Mouse (Mus musculus) heart, adult 2 months (tissue): ENCODE results near the gene Svbp. TPM values are rescaled to one million over a fixed set of nuclear protein-coding genes. Genes with fewer than 3 reads are reported as not detected.

Source experiments
- DNase-seq, 2 experiments: peaks; one replicate each; pipeline ENCODE4 v3.0.0; 2021
- H3K27ac ChIP-seq: fragments of 200-600 bp; 2 replicates; pipeline ENCODE4 v1.8.1; 2022
- H3K27me3 ChIP-seq: fragments of 200-500 bp; 2 replicates; pipeline ENCODE4 v1.6.1; 2012; ENCODE audit warnings: mild to moderate bottlenecking, low read length, inconsistent platforms, mixed read lengths; ENCODE audit not compliant: control insufficient read depth, insufficient read depth
- H3K36me3 ChIP-seq: fragments of 200-500 bp; 2 replicates; pipeline ENCODE4 v1.6.1; 2012; ENCODE audit warnings: low read length, inconsistent platforms; ENCODE audit not compliant: control insufficient read depth, insufficient read depth
- H3K4me1 ChIP-seq: fragments of 200-500 bp; 2 replicates; pipeline ENCODE4 v1.6.1; 2011; ENCODE audit warnings: low read length; ENCODE audit not compliant: control insufficient read depth, insufficient read depth
- H3K4me3 ChIP-seq: fragments of 200-600 bp; 2 replicates; pipeline ENCODE4 v1.8.1; 2022
- H3K79me2 ChIP-seq: fragments of 200-500 bp; replicated peaks from 2 replicates; pipeline ENCODE4 v1.6.1; 2012; ENCODE audit warnings: mild to moderate bottlenecking, inconsistent platforms, low read length, moderate library complexity, mixed read lengths; ENCODE audit not compliant: control insufficient read depth, insufficient read depth
- H3K9ac ChIP-seq: fragments of 200-500 bp; 2 replicates; pipeline ENCODE4 v1.6.1; 2012; ENCODE audit warnings: low read depth, mild to moderate bottlenecking, control low read depth, inconsistent platforms, low read length, mixed read lengths
- CTCF ChIP-seq: fragments of 200-600 bp; IDR thresholded peaks from 2 replicates; pipeline ENCODE4 v1.8.1; 2022; ENCODE audit warnings: antibody characterized with exemption, mild to moderate bottlenecking, moderate library complexity
- EP300 ChIP-seq: fragments of 200-500 bp; IDR thresholded peaks from 2 replicates; pipeline ENCODE4 v1.6.1; 2011; ENCODE audit warnings: low read depth, low read length, control low read depth; ENCODE audit not compliant: insufficient read depth
- POLR2A ChIP-seq: fragments of 200-500 bp; IDR thresholded peaks from 2 replicates; pipeline ENCODE4 v1.6.1; 2011; ENCODE audit warnings: mild to moderate bottlenecking, low read depth, low read length, control low read depth; ENCODE audit not compliant: insufficient read depth
- WGBS: fragments of 180-500 bp; shearing (Covaris S2); methylation state at CpG from one replicate; pipeline ENCODE4 v1.1.7; 2018; 5-methylcytosine and 5-hydroxymethylcytosine counted together
- intact Hi-C: fragments of 180-260 bp; cut with DNase I; formaldehyde crosslinking; loops from one replicate; pipeline ENCODE4 v1.15.1; 2025
- polyA plus RNA-seq: library from polyadenylated mRNA; depleted of rRNA; stranded (reverse); fragments of >200 nt; gene quantifications from 2 replicates; pipeline ENCODE4 v1.2.3, GENCODE M21; 2012; rRNA removed
- total RNA-seq, 2 experiments: library from RNA; stranded (reverse); gene quantifications; 2 replicates each; pipeline ENCODE4 v1.2.3; 2021

The Svbp gene
- total and polyA plus RNA-seq, 3 experiments, result 13.6 to 20.3 (median 17.5) TPM

GRCm38 (mm10) chr4:119245556-119245955 lies 50.5 kb downstream of the Svbp start:
- Histone ChIP-seq H3K4me3 (no peak overlapping the region), H3K9ac (no peak overlapping the region; the same call in 1 of the 2 replicates), H3K27me3 (no peaks in the 10 kb centered on the region), H3K79me2 (no peaks in the 10 kb centered on the region), H3K36me3 (no peaks in the 10 kb centered on the region), H3K4me1 (peaks cover 4% of the 10 kb centered on the region), H3K27ac (no peak overlapping the region)
- WGBS, result 34% methylated on average over 7 of the region's 7 CpGs
- TF ChIP-seq EP300, result no peak
- no peak for TF ChIP-seq POLR2A
- no peak for TF ChIP-seq CTCF
- DNase-seq, result peak in 1 of 2 experiments; percentile 57
- intact Hi-C loops, result loop anchor here (5.0 kb wide), 5 partner anchors 77 to 422 kb away; partner anchors contain the start of genes Foxj3, Frg2f1, Ppcs and Ppih

GRCm38 (mm10) chr4:119245961-119246360 lies 50.9 kb downstream of the Svbp start:
- no peak overlapping the region; the same call in 1 of the 2 replicates for H3K9ac ChIP-seq
- H3K36me3 ChIP-seq, result no peaks in the 10 kb centered on the region
- TF ChIP-seq POLR2A (no peak), CTCF (no peak), EP300 (no peak)
- 81% methylated on average over 9 of the region's 9 CpGs for WGBS
- intact Hi-C loops, result loop anchor here (2.0 to 5.0 kb wide), 8 partner anchors 29 to 421 kb away; partner anchors contain the start of genes Foxj3, Frg2f1, Ppcs and Ppih
- no peaks in the 10 kb centered on the region for H3K27me3 ChIP-seq
- no peaks in the 10 kb centered on the region for H3K79me2 ChIP-seq
- H3K27ac ChIP-seq, result no peak overlapping the region
- no peak overlapping the region for H3K4me3 ChIP-seq
- H3K4me1 ChIP-seq, result peaks cover 4% of the 10 kb centered on the region
- DNase-seq, result no peak

- Histone ChIP-seq H3K79me2 (no peaks in the 10 kb centered on the region), H3K9ac (no peak overlapping the region), H3K27ac (peak overlapping the region; percentile 69), H3K27me3 (no peaks in the 10 kb centered on the region), H3K4me1 (peaks cover 4% of the 10 kb centered on the region), H3K36me3 (no peaks in the 10 kb centered on the region), H3K4me3 (no peak overlapping the region)
- WGBS, result 74% methylated on average over 14 of the region's 14 CpGs
- DNase-seq, result no peak
- TF ChIP-seq EP300, result no peak
- TF ChIP-seq CTCF, result no peak
- no peak for TF ChIP-seq POLR2A
- intact Hi-C loops, result loop anchor here (2.0 to 5.0 kb wide), 8 partner anchors 28 to 421 kb away; partner anchors contain the start of genes Foxj3, Frg2f1, Ppcs and Ppih
Observed at GRCm38 (mm10) chr4:119246688-119247225, 51.7 kb downstream of the Svbp start.

GRCm38 (mm10) chr4:119247462-119248235 lies 52.5 kb downstream of the Svbp start:
- peak; percentile 85 to 87 for DNase-seq
- H3K36me3 ChIP-seq, result no peaks in the 10 kb centered on the region
- H3K27ac ChIP-seq, result peak overlapping the region; percentile 86
- 41% methylated on average over 13 of the region's 13 CpGs for WGBS
- H3K4me1 ChIP-seq, result peaks cover 4% of the 10 kb centered on the region
- no peaks in the 10 kb centered on the region for H3K27me3 ChIP-seq
- H3K79me2 ChIP-seq, result no peaks in the 10 kb centered on the region
- peak overlapping the region; percentile 49 for H3K9ac ChIP-seq
- H3K4me3 ChIP-seq, result no peak overlapping the region
- TF ChIP-seq CTCF, result peak; percentile 85
- peak; percentile 88 for TF ChIP-seq EP300
- peak; percentile 64 for TF ChIP-seq POLR2A
- intact Hi-C loops, result loop anchor here (2.0 to 5.0 kb wide), 8 partner anchors 27 to 420 kb away; partner anchors contain the start of genes Foxj3, Frg2f1, Ppcs and Ppih

- Histone ChIP-seq H3K36me3 (no peaks in the 10 kb centered on the region), H3K27ac (peak overlapping the region; percentile 86), H3K9ac (no peak overlapping the region), H3K27me3 (no peaks in the 10 kb centered on the region), H3K79me2 (no peaks in the 10 kb centered on the region), H3K4me1 (peaks cover 4% of the 10 kb centered on the region), H3K4me3 (no peak overlapping the region)
- DNase-seq, result no peak
- WGBS, result 69% methylated on average over 11 of the region's 11 CpGs
- TF ChIP-seq EP300, result no peak
- TF ChIP-seq POLR2A, result no peak
- TF ChIP-seq CTCF, result no peak
- intact Hi-C loops, result loop anchor here (5.0 kb wide), 5 partner anchors 74 to 419 kb away; partner anchors contain the start of genes Foxj3, Frg2f1, Ppcs and Ppih
Observed at GRCm38 (mm10) chr4:119248407-119248965, 53.4 kb downstream of the Svbp start.

Other genes with a start within 250 kb of the Svbp start
- under 1 TPM; 0.20 to 0.42 TPM for gene Lao1, start 233.7 kb upstream of the Svbp start, total RNA-seq
- not detected in 2 replicates for gene Lao1, start 233.7 kb upstream of the Svbp start, polyA plus RNA-seq
- 10 to 100 TPM in 1 of 2 experiments, 1 to 10 TPM in 1; 8.9 to 18.9 TPM for gene Slc2a1, start 86.6 kb upstream of the Svbp start, total RNA-seq
- 16.6 and 18.1 TPM in 2 replicates for gene Slc2a1, start 86.6 kb upstream of the Svbp start, polyA plus RNA-seq
- gene Zfp691, start 21.1 kb upstream of the Svbp start, total RNA-seq, result 10 to 100 TPM; 20.6 to 23.4 TPM
- 20.6 and 41.2 TPM in 2 replicates for gene Zfp691, start 21.1 kb upstream of the Svbp start, polyA plus RNA-seq
- under 1 TPM in 1 of 2 experiments, not detected in 1; 0.09 TPM for gene Ermap, start 5.3 kb upstream of the Svbp start, total RNA-seq
- gene Ermap, start 5.3 kb upstream of the Svbp start, polyA plus RNA-seq, result 0.10 and 0.20 TPM in 2 replicates
- not detected for gene Tmem269, start 22.9 kb downstream of the Svbp start, total RNA-seq
- gene Tmem269, start 22.9 kb downstream of the Svbp start, polyA plus RNA-seq, result 0.16 and 0.67 TPM in 2 replicates
- gene AU022252, start 37.4 kb downstream of the Svbp start, total RNA-seq, result 10 to 100 TPM; 17.7 to 24.8 TPM
- gene AU022252, start 37.4 kb downstream of the Svbp start, polyA plus RNA-seq, result 6.4 and 11.2 TPM in 2 replicates
- 10 to 100 TPM; 10.5 to 10.8 TPM for gene P3h1, start 37.6 kb downstream of the Svbp start, total RNA-seq
- 14.5 and 17.8 TPM in 2 replicates for gene P3h1, start 37.6 kb downstream of the Svbp start, polyA plus RNA-seq
- gene Cldn19, start 60.1 kb downstream of the Svbp start, total RNA-seq, result not detected
- gene Cldn19, start 60.1 kb downstream of the Svbp start, polyA plus RNA-seq, result 0.37 TPM in 1 of 2 replicates, not detected in the other
- 100 to 1,000 TPM; 773 to 861 TPM for gene Ybx1, start 99.3 kb downstream of the Svbp start, total RNA-seq
- gene Ybx1, start 99.3 kb downstream of the Svbp start, polyA plus RNA-seq, result 266 and 385 TPM in 2 replicates
- gene Ppih, start 125.2 kb downstream of the Svbp start, total RNA-seq, result 10 to 100 TPM in 1 of 2 experiments, 1 to 10 TPM in 1; 8.2 to 10.3 TPM
- gene Ppih, start 125.2 kb downstream of the Svbp start, polyA plus RNA-seq, result 5.5 and 7.4 TPM in 2 replicates
- under 1 TPM in 1 of 2 experiments, not detected in 1; 0.52 TPM for gene Ccdc30, start 220.2 kb downstream of the Svbp start, total RNA-seq
- gene Ccdc30, start 220.2 kb downstream of the Svbp start, polyA plus RNA-seq, result 0.41 TPM in 1 of 2 replicates, not detected in the other
- gene Ppcs, start 227.1 kb downstream of the Svbp start, total RNA-seq, result 1 to 10 TPM; 7.8 to 9.2 TPM
- gene Ppcs, start 227.1 kb downstream of the Svbp start, polyA plus RNA-seq, result 10.6 and 11.2 TPM in 2 replicates
- not detected for gene Zmynd12, start 227.5 kb downstream of the Svbp start, total RNA-seq
- gene Zmynd12, start 227.5 kb downstream of the Svbp start, polyA plus RNA-seq, result 0.74 TPM in 1 of 2 replicates, not detected in the other